Mouse (Mus musculus): Measurements from ENCODE around the gene Bbs9. TPM values are rescaled to one million over a fixed set of nuclear protein-coding genes. Genes with fewer than 3 reads are reported as not detected.
"Not testable (repeated sequence)": the region's sequence is repeated elsewhere in the genome, so short reads cannot be mapped to it uniquely, and the experiment has no call there.

The Bbs9 gene
- polyA plus RNA-seq, 1 experiment from 2014 or later: 6.4 TPM

DNA sequence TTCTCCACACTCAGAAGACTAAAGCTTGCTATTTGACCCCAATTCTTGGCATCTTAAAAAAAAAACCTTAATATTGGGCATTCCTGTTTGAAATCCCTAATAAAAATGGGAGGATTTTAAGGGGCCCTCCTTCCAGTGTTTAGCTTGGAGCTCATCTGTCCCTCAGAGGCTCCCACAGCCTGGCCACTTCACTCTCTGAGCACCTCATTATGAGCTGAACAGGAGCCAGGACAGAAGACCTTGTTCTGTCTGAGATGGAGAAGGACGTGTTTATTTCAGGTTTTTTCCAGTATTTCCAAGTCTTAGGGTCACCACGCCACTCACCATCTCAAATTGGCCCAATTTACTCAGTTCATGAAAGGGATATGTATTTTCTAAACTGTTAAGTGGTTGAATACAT is 370.5 kb downstream of the Bbs9 start:
- no peaks in the 10 kb centered on the region for H3K36me3 ChIP-seq
- no peak for ATAC-seq (ENCODE audit: extremely low read depth, insufficient number of reproducible peaks, low FRiP score, low TSS enrichment)
- no peak overlapping the region for H3K27ac ChIP-seq (replicated peaks)
- H3K27me3 ChIP-seq (replicated peaks): no peaks in the 10 kb centered on the region
- H3K4me2 ChIP-seq: no peak overlapping the region
- 90% methylated on average over 2 of the region's 2 CpGs for WGBS
- no peaks in the 10 kb centered on the region for H3K9me3 ChIP-seq
- H3K4me1 ChIP-seq: no peaks in the 10 kb centered on the region
- H3K4me3 ChIP-seq: no peak overlapping the region
- H3K9ac ChIP-seq: no peak overlapping the region

- WGBS: 60% methylated on average over 1 of the region's 1 CpGs
- ATAC-seq (ENCODE audit: extremely low read depth, insufficient number of reproducible peaks, low FRiP score, low TSS enrichment): no peak
- H3K9ac ChIP-seq: no peak overlapping the region
Observed at GRCm38 (mm10) chr9:22846783-22847182, 371.3 kb downstream of the Bbs9 start.

GRCm38 (mm10) chr9:22848800-22849199 is 373.3 kb downstream of the Bbs9 start:
- Histone ChIP-seq H3K4me1 (no peaks in the 10 kb centered on the region), H3K9ac (no peak overlapping the region), H3K4me2 (no peak overlapping the region), H3K4me3 (no peak overlapping the region), H3K36me3 (no peaks in the 10 kb centered on the region), H3K27ac (replicated peaks) (no peak overlapping the region), H3K27me3 (replicated peaks) (no peaks in the 10 kb centered on the region), H3K9me3 (no peaks in the 10 kb centered on the region)
- 83% methylated on average over 3 of the region's 3 CpGs for WGBS
- ATAC-seq (ENCODE audit: extremely low read depth, insufficient number of reproducible peaks, low FRiP score, low TSS enrichment): no peak

More at GRCm38 (mm10) chr9:22846783-22847182, 371.3 kb downstream of the Bbs9 start:
- Histone ChIP-seq H3K36me3 (no peaks in the 10 kb centered on the region), H3K4me3 (no peak overlapping the region), H3K27me3 (replicated peaks) (no peaks in the 10 kb centered on the region), H3K27ac (replicated peaks) (no peak overlapping the region), H3K9me3 (no peaks in the 10 kb centered on the region), H3K4me1 (no peaks in the 10 kb centered on the region), H3K4me2 (no peak overlapping the region)

- 64% methylated on average over 4 of the region's 4 CpGs for WGBS
Observed at GRCm38 (mm10) chr9:22849212-22849611, 373.7 kb downstream of the Bbs9 start.

DNA sequence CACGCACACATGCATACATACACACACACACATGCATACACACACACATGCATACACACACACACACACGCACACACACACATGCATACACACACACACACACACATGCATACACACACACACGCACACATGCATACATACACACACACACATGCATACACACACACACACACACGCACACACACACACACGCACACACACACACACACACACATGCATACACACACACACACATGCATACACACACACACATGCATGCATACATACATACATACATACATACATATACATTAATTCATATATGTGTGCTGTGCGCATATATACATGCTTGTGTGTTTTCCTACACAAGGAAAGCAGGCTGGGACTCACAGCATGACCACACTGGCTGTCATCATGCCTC is 393.6 kb downstream of the Bbs9 start:
- not testable (repeated sequence) for H3K4me1 ChIP-seq; H3K9ac ChIP-seq; H3K9me3 ChIP-seq; H3K36me3 ChIP-seq; ATAC-seq (ENCODE audit: extremely low read depth, insufficient number of reproducible peaks, low FRiP score, low TSS enrichment); H3K4me3 ChIP-seq; H3K27ac ChIP-seq (replicated peaks); H3K27me3 ChIP-seq (replicated peaks); H3K4me2 ChIP-seq
- WGBS: 68% methylated on average over 6 of the region's 6 CpGs

More at GRCm38 (mm10) chr9:22849212-22849611, 373.7 kb downstream of the Bbs9 start:
- no peak overlapping the region for H3K4me3 ChIP-seq
- H3K9me3 ChIP-seq: no peaks in the 10 kb centered on the region
- H3K9ac ChIP-seq: no peak overlapping the region
- no peaks in the 10 kb centered on the region for H3K27me3 ChIP-seq (replicated peaks)
- no peaks in the 10 kb centered on the region for H3K4me1 ChIP-seq
- no peaks in the 10 kb centered on the region for H3K36me3 ChIP-seq
- H3K27ac ChIP-seq (replicated peaks): no peak overlapping the region
- no peak for ATAC-seq (ENCODE audit: extremely low read depth, insufficient number of reproducible peaks, low FRiP score, low TSS enrichment)
- H3K4me2 ChIP-seq: no peak overlapping the region

DNA sequence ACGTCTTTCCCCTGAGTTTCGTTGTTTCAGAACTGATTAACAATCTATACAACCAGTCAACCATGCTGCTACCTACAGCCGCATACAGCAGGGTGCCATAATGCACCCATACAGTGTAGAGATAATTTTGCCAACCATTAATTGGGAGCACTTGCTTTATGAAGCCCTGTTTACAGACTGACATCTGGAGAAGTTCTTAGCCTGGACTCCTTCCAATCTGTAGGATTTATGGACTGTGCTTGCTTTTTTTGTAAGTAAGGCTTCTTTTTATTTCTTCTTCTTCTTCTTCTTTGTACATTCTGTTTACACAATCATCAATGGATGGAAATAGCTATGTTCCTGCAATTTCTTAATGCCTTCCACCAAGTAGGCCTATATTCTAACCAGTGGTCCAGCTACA is 395.1 kb downstream of the Bbs9 start:
- no peak overlapping the region for H3K27ac ChIP-seq (replicated peaks)
- H3K4me1 ChIP-seq: no peaks in the 10 kb centered on the region
- no peaks in the 10 kb centered on the region for H3K9me3 ChIP-seq
- no peaks in the 10 kb centered on the region for H3K36me3 ChIP-seq
- H3K4me3 ChIP-seq: no peak overlapping the region
- no peak for ATAC-seq (ENCODE audit: extremely low read depth, insufficient number of reproducible peaks, low FRiP score, low TSS enrichment)
- no peak overlapping the region for H3K4me2 ChIP-seq
- 84% methylated on average over 3 of the region's 3 CpGs for WGBS
- H3K9ac ChIP-seq: no peak overlapping the region
- no peaks in the 10 kb centered on the region for H3K27me3 ChIP-seq (replicated peaks)

DNA sequence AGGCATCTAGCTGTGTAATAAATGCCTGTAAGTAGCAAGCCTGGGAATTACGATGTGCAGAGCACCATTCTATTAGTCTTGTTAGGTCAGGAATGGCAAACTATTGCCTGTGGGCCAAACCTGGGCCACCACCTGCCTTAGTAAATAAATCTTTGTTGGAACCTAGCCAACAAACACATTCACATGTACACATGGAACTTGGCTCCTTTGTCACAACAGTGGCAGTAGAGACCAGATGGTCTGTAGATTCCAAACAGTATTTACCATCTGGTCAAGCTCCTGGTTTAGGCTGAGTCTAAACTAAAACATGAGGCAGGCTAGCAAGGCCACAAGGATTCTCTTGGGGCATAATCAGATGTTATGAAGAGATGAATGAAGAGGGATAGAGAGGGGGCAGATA is 399.7 kb downstream of the Bbs9 start:
- Histone ChIP-seq H3K4me1 (no peaks in the 10 kb centered on the region), H3K36me3 (no peaks in the 10 kb centered on the region), H3K4me2 (no peak overlapping the region), H3K9ac (no peak overlapping the region), H3K27me3 (replicated peaks) (no peaks in the 10 kb centered on the region), H3K4me3 (no peak overlapping the region), H3K27ac (replicated peaks) (no peak overlapping the region), H3K9me3 (no peaks in the 10 kb centered on the region)
- 94% methylated on average over 1 of the region's 1 CpGs for WGBS
- no peak for ATAC-seq (ENCODE audit: extremely low read depth, insufficient number of reproducible peaks, low FRiP score, low TSS enrichment)

DNA sequence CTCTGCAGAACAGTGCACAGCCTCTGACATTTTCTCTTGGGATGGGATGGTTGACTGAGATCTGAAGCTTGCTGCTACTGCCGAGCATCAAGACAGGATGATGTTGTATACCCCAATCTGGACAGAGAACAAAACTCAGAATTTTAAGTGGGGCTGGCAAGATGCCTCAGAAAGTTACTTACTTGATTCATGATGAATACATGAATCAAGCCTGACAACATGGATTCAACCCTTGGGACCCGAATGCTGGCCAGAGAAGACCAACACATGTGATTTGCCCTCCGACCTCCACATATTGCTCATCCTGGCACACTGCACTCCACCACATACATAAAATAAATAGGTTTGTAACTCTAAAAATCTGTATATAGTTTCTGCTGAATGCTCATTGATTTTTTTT is 403.8 kb downstream of the Bbs9 start:
- Histone ChIP-seq H3K4me1 (no peaks in the 10 kb centered on the region), H3K4me3 (no peak overlapping the region), H3K9ac (no peak overlapping the region), H3K4me2 (no peak overlapping the region), H3K27ac (replicated peaks) (no peak overlapping the region), H3K36me3 (no peaks in the 10 kb centered on the region), H3K9me3 (no peaks in the 10 kb centered on the region), H3K27me3 (replicated peaks) (no peaks in the 10 kb centered on the region)
- 80% methylated on average over 3 of the region's 3 CpGs for WGBS
- ATAC-seq (ENCODE audit: extremely low read depth, insufficient number of reproducible peaks, low FRiP score, low TSS enrichment): no peak

GRCm38 (mm10) chr9:22886351-22886750 is 410.8 kb downstream of the Bbs9 start:
- Histone ChIP-seq H3K36me3 (no peaks in the 10 kb centered on the region), H3K4me1 (no peaks in the 10 kb centered on the region), H3K27ac (replicated peaks) (no peak overlapping the region), H3K4me3 (no peak overlapping the region), H3K4me2 (no peak overlapping the region), H3K27me3 (replicated peaks) (no peaks in the 10 kb centered on the region), H3K9ac (no peak overlapping the region), H3K9me3 (no peaks in the 10 kb centered on the region)
- WGBS: 68% methylated on average over 4 of the region's 4 CpGs
- ATAC-seq (ENCODE audit: extremely low read depth, insufficient number of reproducible peaks, low FRiP score, low TSS enrichment): no peak

DNA sequence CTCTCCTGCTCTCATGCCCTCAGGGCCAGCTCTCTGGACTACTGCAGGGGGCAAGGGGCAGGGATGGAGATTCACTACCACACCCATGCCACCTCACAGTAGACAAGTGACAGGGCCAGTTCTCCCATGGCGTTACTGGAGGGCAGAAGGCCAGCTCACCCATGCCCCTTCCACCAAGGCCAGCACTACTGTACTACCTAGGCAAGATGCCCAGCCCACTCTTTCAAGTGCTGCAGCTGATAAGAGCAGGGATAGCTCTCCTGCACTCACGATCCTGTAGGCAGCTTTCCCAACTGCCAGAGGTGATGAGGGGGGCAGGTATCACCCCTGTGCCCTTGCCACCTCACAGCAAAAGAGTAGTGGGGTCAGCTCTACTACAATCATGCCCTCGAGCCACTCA is 429.9 kb downstream of the Bbs9 start:
- no peak overlapping the region for H3K4me2 ChIP-seq
- no peak overlapping the region for H3K27ac ChIP-seq (replicated peaks)
- H3K36me3 ChIP-seq: no peaks in the 10 kb centered on the region
- no peaks in the 10 kb centered on the region for H3K27me3 ChIP-seq (replicated peaks)
- H3K4me1 ChIP-seq: peaks cover 7% of the 10 kb centered on the region; the same call in 1 of the 2 replicates
- no peak; the same call in 1 of the 2 replicates for ATAC-seq (ENCODE audit: extremely low read depth, insufficient number of reproducible peaks, low FRiP score, low TSS enrichment)
- no peak overlapping the region for H3K9ac ChIP-seq
- 29% methylated on average over 3 of the region's 3 CpGs for WGBS
- no peak overlapping the region for H3K4me3 ChIP-seq
- H3K9me3 ChIP-seq: no peaks in the 10 kb centered on the region

- no peaks in the 10 kb centered on the region for H3K9me3 ChIP-seq
- no peaks in the 10 kb centered on the region for H3K4me1 ChIP-seq
- no peak for ATAC-seq (ENCODE audit: extremely low read depth, insufficient number of reproducible peaks, low FRiP score, low TSS enrichment)
- no peaks in the 10 kb centered on the region for H3K36me3 ChIP-seq
- no peak overlapping the region for H3K27ac ChIP-seq (replicated peaks)
- no peak overlapping the region for H3K9ac ChIP-seq
- H3K4me2 ChIP-seq: no peak overlapping the region
- H3K27me3 ChIP-seq (replicated peaks): no peaks in the 10 kb centered on the region
- H3K4me3 ChIP-seq: no peak overlapping the region
Observed at GRCm38 (mm10) chr9:22916808-22917207, 441.3 kb downstream of the Bbs9 start.

- H3K4me3 ChIP-seq: no peak overlapping the region
- no peak overlapping the region for H3K27ac ChIP-seq (replicated peaks)
- H3K4me2 ChIP-seq: no peak overlapping the region
- no peaks in the 10 kb centered on the region for H3K27me3 ChIP-seq (replicated peaks)
- H3K4me1 ChIP-seq: no peaks in the 10 kb centered on the region
- no peak for ATAC-seq (ENCODE audit: extremely low read depth, insufficient number of reproducible peaks, low FRiP score, low TSS enrichment)
- H3K36me3 ChIP-seq: no peaks in the 10 kb centered on the region
- H3K9me3 ChIP-seq: no peaks in the 10 kb centered on the region
- no peak overlapping the region for H3K9ac ChIP-seq
Observed at GRCm38 (mm10) chr9:22935645-22936044, 460.1 kb downstream of the Bbs9 start.

Measured in heart, embryonic 13.5 days (tissue).